Mouse (Mus musculus) heart, adult 18-20 months (tissue): ENCODE measurements around the gene Haus7. TPM values are rescaled to one million over a fixed set of nuclear protein-coding genes. Genes with fewer than 3 reads are reported as not detected.
A peak's percentile ranks its signal among the peaks of the same experiment; 100 is the strongest.

Source experiments
- DNase-seq, 2 experiments: peaks; one replicate each; pipeline ENCODE4 v3.0.0; 2021 to 2022; ENCODE audit warnings: mixed read lengths in 1 of 2
- long read RNA-seq, 2 experiments: library from polyadenylated mRNA; stranded (forward); transcript quantifications; one replicate each; pipeline ENCODE4 v2.0.0; 2021
- total RNA-seq, 2 experiments: library from RNA; stranded (reverse); gene quantifications; 2 replicates each; pipeline ENCODE4 v1.2.3; 2021

The Haus7 gene
- 1 to 10 TPM; 6.2 to 9.1 TPM for total RNA-seq
- long read RNA-seq, experiment 1, partial matches to known transcripts = 0 of 4 reads
- long read RNA-seq, experiment 1, other reads (novel, unspliced or antisense) = 0 of 4 reads
- long read RNA-seq, experiment 2, partial matches to known transcripts = 1 of 5 reads
- long read RNA-seq, experiment 2, other reads (novel, unspliced or antisense) = 2 of 5 reads

DNA sequence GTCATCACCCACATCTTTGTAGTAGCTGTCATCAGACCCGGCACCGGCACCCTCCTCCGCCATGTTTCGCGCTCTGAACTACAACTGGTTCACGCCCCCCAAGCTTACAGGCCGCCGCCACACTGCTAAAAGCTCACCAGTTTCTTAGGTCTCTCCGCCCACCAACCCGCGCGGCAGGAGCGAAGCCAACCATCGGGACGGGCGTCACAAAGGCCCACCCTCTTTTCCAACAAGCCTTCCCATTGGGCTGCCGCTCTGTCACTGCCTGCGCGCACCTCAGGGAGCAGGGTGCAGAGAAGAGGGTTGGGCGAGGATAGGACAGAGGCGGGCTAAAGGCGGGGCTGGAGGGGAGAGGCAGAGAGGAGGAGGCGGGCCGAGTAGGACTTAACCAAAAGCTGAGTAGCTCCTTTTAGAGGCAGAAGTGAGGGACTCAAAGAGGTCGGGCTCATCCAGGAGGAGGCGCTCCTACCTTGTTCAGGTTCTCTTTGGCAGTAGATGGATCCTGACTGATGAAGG lies at the start of gene Haus7:
Gene Haus7 (minus strand): TSS at position 168 of the 516 bp plus-strand sequence.
- DNase-seq = peak; percentile 89 to 97

DNA sequence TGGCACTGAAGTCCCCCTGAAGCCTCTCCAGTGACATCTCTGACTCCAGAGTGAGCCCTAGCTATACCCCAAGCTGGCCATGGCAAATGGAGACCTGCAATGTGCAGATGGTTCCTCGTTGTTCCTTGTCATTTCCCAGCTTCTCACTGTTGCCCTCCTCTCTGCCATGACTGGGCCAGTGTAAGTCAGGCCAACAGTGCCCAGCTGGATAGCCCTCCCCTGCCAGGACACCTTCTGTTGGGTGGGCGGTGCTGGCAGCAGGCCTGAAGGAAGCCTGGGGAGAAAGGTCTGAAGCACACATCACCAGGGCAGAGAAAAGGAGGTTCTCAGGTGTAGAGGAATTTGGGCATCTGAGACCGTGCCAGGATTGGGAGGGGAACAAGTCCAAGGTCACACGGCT lies 47.7 kb upstream of the Haus7 start:
- DNase-seq = no peak

DNA sequence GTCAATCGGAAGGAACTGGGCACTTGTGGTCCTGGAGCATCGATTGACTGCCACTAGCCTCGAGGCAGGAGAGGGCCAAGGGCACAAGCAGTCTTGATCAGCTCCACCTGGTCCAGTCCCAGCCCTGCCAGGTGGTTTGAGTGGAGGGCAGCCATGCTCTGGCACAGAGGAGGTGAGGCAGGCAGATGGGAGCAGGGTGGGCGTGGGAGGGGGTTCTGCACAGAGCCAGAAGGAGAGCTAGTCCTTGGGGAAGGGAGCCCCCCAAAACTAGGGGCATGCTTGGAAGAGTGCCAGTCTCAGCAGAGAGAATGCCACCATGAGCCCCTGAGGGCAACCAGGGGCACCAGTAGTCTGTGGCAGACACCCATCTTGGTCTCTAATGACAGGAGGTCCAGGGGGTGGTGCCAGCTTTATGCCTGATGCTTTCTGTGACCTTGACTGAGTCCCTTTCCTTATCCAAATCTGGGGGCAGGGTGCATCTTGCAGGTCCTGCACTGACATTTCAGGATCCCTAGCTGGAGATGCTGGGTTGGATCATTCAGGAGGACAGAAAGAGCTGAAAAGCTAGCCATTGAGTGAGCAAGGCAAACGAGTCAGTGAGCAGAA lies 46.4 kb upstream of the Haus7 start:
- DNase-seq = no peak

DNA sequence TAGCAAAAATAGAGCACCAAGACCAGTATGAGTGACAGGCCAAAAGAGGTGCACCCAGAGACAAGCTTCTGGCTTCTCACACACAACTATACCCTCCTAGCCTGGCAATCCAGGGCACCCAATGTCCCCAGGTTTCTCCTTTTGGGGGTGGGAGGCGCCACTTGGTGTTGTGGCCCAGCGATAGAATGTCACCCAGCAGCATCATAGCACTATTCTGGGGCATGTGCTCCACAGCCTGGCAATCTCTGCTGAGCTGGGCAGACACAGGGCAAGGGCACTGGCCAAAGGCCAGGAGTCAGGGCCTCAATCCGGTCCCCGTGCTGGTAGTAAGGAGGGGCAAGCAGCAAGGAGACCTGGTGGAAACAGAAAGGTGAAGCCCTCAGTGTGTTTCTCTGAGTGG lies 37.9 kb upstream of the Haus7 start:
- DNase-seq = peak; percentile 30 to 40

DNA sequence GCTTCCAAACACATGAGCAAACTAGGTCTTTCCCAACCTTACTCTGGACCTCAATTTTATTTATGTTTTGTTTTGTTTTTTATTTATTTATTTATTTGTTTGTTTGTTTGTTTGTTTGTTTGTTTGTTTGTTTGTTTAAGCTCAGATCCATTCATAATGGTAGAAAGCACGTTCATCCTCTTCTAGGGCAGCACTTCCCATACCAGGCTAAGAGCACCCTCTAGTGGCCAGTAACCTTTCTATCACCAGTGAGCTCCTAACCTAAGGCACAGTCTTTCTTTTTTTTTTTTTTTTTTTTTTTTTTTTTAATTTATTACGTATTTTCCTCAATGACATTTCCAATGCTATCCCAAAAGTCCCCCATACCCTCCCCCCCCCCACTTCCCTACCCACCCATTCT lies 34.7 kb upstream of the Haus7 start:
- DNase-seq = peak; percentile 66 to 69

DNA sequence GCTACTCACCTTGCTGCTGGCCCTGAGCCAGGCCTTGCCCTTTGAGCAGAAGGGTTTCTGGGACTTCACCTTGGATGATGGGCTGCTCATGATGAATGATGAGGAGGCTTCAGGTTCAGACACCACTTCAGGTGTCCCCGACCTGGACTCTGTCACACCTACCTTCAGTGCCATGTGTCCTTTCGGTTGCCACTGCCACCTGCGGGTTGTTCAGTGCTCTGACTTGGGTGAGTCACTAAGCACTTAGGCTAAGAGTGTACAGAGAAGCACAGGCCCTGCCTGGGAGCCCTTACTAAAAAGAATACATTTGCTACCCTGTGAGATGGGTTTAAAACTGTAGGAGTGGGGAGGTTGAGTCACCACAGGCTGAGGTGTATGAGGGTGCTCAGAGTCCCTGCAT lies 32.0 kb upstream of the Haus7 start:
- no peak for DNase-seq

DNA sequence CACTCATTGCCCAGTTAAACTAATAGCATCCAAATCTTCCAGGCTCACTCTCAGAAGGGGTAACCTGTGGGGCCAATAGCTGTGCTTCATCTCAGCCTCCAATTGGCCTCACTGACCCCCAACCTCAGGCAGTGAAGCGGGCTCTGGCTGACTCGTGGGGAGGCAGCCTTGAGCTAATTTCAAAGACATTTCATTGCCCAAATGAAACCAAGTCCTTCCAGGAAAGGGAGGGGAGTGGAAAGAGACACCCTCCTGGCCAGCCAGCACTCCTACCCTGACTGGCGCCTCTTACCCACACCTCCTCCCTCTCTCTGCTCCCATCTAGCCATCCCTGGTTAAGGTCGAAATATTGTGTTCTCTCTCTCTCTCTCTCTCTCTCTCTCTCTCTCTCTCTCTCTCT lies 31.3 kb upstream of the Haus7 start:
- DNase-seq = no peak

DNA sequence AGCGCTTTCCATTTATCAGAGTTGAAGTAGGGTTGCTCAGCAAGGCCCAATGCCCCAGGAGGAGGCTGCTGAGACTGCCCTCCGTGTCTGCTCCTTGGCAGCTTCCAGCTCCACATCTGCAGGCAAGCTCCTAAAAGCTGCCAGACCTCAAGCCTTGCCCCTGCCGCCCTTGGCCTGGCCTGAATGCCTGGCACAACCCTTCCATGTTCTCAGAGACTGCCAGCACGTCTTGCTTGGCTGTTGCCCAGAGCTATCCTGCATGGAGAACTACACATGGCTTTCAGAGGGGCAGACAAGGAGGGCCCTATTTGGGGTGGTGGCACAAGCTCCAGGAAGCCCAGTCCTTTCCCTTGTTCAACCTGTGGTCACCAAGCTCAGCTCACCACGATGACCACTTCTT lies 28.1 kb upstream of the Haus7 start:
- DNase-seq = peak; percentile 39 to 46

DNA sequence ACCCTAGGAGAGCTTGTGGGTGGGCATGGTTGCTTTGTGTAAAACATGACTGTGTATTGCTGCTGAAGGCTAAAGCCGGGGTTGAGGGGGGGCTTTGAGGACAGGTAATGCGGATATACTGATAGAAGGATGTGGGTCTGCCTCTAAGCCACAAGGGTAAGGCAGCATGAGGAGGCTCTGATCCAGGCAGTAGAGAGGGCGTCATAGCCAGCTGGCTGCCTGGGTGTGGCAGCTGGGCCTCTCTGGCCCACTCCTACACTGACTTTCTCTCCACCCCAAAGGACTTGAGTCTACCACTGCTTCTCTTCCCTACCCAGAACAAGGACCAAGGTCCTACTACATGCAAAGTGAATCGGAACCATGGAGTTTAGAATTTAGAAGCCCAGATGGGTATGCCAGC lies 26.0 kb upstream of the Haus7 start:
- DNase-seq = no peak

DNA sequence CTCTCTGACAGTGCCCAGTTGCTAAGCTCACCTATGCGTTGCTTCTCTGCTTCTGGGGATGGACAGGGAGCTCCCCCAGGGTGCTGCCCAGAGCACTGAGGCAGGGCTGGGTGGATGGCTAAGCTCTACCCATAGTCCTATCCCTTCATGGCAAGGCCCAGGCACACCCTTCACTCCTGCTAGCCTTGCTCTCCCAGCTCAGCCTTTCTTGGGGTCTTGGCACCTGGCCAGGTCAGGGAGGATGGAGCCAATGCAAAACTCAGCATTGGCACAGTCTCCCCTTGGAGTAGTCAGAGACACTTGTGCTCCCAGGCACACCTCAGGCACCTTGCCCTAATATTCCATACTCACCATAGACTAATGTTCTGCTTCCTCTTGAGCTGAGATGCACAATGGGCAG lies 25.2 kb upstream of the Haus7 start:
- no peak for DNase-seq

DNA sequence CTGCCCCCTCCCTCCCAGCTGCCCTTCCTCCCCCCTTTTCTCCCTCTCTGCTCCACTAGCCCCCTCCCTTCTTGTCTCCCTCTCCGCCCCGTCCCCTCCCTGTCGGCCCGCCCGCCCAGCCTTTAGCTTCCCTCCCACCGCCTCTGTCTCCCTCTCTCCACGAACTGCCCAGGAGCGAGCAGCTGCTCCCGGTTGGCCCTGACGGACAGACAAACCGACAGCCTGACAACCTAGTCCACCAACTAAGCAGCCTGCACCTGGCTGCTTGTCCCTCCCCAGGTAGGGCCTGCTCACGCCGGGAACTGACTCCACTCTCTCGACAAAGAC lies 24.6 kb upstream of the Haus7 start, which contains the start of gene Bgn:
Gene Bgn (plus strand): TSS at position 119 of the 327 bp plus-strand sequence.
- peak; percentile 49 to 56 for DNase-seq

DNA sequence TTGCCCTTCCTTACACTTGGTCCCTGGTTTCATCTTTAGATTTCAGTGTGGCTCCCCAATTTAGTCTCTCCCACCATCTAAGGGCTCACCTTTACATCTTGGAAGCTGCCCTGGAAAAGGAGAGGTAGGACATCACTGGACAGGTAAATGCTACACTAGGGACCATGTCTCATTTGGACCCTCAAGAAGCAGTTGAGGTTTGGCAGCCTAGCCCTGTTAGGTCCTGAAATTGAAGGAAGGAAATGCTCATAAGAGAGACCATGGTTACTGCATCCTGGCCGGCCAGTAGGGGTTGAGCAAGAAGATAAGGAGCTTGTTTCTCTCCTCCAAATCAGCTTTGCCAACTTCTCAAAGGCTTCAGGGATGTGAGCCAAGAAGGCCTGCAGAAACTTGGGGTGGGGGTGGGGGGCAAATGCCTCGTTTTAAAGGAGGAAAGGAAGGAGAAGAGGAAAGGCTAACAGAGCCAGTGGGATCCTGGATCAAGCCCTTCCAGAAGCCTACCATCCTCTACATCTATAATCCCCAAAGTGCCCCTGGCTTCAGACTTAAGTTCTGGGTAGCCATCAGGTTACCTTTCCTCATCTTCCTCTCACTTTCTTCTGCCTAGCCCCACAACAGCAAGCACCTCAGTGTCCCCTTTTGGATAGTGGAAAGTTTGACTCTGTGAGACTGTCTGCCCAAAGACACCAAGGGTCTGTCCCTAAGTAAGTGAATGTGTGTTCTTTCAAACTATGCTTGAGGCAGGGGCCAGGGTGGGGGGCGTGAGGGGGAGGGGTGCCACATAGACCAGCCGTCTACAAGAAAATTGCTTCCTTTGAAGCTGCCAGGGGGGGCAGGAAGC lies 24.0 kb upstream of the Haus7 start:
- DNase-seq = no peak

DNA sequence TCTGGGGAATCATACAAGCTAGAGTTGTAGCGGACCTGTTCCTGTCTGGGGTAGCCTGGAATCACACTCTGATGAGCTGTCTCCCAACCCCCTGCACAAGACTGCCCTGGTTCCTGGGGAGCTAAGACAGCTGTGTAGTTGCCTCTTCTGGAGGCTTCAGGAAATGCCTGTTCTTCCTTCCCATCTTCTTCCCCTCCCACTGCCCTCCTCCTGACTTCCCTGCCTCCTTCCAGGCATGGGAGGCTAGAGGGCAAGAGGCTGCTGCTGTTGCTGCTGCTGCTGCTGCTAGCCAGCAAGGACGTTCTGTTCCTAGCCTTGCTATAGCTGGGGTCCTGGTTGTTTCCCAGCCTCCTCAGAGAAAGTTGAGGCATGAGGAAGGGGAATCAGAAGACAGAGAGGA lies 21.5 kb upstream of the Haus7 start:
- peak; percentile 32 to 57 for DNase-seq

DNA sequence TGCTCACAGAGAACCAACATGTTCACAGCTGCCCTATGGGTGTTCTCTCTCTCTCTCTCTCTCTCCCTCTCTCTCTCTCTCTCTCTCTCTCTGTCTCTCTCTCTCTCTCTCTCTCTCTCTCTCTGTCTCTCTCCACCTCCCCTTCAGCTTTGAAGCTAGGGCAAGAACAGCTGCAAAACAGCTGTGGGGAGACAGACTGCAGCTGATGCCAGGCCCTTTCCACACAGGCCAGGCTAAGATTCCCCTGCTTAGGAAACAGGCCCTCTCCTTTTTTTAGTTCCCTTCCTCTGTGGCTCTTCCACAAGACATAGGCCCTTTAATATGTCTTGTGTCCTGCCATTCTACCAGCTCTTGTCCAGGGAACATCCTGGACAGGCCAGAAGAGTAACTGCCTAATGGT lies 20.8 kb upstream of the Haus7 start:
- DNase-seq = peak in 1 of 2 experiments; percentile 53

DNA sequence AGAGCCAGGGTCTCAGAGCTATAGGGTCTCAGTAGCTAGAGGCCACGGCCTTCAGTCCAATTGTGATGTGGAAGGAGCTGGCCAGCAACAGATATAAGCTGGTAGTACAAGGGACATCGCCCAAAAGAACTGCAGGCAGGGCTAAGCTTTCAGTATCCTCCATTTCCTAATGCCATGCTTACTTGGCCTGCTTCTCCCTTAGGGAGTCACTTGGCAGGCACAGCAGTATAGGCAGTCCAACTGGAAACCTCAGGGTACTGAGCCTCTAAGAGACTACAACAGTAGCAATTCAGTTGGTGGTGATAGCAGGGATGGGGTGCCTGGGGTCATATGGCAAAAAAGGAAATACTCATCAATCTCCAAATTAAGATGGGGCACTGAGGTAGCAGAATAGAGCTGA lies 18.7 kb upstream of the Haus7 start:
- no peak for DNase-seq

DNA sequence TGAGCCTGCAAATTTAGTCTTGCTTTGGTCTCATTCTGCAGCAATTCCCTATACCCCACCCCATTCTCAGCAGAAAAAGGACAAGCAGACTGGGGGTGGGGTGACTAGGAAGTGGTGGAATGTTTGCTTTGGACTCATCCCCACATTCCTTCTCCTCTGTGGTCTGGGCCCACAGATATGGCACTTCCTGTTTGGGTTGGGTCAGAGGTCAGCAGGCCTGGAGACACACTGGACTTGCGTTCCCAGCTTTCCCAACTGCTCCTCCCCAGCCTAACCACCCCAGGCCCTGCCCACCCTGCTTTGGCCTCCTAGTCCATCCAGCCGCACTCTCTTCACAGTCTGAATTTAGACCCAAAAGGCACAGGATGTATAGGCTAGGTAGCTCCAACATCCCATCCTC lies 17.8 kb upstream of the Haus7 start:
- DNase-seq = peak; percentile 73 to 88

DNA sequence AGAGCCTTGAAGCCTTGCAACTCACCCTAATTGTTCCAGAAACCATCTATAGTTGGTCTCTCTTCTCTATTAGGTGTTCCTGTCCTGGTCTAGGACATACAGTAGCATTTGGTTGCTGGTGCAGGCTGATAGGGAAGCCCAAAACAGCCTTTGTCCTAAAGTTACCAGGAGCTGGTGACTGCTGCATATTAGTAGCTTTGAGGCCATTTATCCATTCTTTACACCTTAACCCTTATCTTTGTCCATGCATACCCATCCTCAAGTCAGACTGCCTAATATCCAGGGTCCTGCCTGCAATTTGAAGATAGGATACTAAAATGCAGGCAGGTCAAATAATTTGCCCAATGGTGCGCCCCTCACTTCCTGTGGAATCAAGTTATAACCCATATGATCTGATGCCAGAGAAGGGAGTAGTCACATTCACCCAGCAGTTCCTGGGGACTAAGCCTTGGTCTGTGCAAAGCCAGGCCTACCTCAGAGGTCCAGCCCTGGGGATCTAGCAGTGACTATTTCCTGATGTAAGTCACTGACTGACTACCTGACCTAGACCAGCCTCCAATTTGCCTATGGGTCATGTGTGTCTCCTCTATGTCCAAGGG lies 16.9 kb upstream of the Haus7 start:
- no peak for DNase-seq

DNA sequence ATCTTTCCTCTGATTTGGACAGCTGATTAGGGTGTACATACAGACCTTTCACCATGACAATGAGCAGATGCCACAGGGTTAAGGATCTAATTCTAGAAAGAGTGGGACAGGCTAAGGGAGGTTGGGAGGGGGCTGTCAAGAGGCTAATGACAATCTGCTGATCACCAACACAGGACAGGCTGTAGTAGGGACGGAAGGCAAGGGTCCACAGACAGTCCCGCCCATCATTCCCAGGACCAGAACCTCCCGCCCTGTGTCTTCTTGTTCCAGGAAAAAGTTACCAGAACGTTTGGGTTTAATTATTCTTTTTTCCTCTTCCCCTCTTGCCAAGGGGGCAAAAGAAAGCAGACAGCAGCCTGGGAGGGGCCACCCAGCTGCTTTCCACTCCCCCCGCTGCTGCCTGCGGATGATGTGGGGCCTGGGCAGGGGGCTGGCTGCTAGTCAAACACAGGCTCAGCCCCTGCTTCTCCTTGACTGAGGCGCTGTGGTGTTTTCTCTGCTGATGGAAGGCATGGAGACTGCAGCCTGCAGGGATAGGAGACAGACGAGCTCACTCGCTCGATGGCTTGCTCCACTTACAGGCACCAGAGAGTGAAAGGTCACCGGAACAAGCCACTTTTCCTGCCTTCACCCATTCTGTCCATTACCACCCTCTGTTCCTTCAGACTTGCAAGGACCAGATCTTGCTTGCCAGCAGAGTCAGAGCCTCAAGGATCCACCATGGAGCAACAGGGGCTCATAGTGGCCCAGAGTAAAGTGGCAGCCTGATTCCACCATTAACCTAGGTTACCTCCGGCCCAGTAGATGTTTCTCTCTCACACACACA lies 15.7 kb upstream of the Haus7 start:
- DNase-seq = no peak

DNA sequence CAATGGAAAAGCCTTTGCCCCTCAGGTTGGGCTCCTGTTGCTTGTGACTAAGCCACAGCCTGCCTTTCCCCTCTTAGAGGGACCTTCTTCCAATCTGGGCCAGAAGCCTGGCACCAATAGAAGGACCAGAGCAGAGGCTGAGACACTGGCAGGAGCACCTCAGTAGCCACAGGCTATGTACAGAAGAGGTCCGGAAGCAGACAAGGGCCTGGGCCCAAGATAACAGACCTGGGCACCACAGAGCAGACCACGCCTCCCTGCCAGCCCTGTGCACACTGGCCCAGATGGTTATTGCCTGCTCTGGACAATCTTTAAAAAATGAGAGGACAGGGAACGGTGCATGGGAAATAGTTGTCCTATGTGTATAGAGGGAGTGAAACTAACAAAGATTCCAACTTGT lies 12.9 kb upstream of the Haus7 start:
- DNase-seq = no peak

DNA sequence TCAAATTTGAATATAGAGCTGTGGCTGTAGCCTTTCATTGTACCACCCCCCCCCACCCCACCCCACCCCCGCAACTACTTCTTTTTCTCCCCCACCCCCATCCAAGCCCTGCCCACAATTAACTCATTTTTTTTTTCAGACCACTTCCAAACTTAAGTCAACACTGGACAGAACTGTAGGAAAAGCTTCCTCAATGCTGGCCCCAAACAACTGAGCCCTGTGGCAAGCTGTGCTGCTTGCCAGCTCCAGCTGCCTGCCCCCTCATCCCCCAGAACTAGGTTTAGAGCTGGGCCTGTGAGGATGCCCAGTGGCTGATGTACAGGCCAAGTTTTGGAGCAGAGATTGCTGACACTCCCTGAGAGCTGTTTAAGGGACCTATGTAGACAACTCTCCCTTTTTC lies 9.9 kb upstream of the Haus7 start:
- no peak for DNase-seq

DNA sequence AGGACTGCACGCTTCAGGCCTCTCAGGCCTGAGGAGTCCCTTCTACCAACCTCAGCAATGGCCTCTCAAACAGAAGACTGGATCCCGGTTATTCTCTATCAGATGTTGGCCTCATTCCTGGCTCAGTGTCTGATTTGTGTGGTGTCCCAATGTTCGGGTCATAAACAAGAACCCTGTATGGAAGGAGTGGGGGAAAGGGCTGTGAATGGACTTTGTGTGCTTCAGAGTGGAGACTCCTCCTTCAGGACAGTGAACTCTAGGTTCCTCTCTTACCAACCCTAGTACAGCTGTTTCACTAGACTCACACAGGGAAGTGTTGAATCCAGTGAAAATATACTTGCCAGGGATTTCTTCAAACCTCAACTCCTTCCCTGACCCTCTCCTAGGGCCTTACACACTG lies 9.5 kb upstream of the Haus7 start:
- DNase-seq = peak in 1 of 2 experiments; percentile 31
